Mouse (Mus musculus) ES-Bruce4 (cell line): ENCODE measurements around the gene Prps1l1.

Experiments used
- CTCF ChIP-seq: IDR thresholded peaks from one replicate; pipeline ENCODE4 v1.8.1; 2011; ENCODE audit warnings: low read depth, low read length
- POLR2A ChIP-seq: IDR thresholded peaks from one replicate; pipeline ENCODE4 v1.8.1; 2011; ENCODE audit warnings: low read length; ENCODE audit not compliant: insufficient read depth

- TF ChIP-seq POLR2A (no peak), CTCF (no peak)
Measured at GRCm38 (mm10) chr12:35016481-35017250, 32.1 kb downstream of the Prps1l1 start.
